Mouse (Mus musculus) heart, embryonic 10.5 days (tissue): ENCODE data around the gene Doc2g. TPM values are rescaled to one million over a fixed set of nuclear protein-coding genes. Genes with fewer than 3 reads are reported as not detected.

Experiments used
- DNase-seq: peaks from one replicate; pipeline ENCODE4 v3.0.0-alpha.2; 2017; ENCODE audit warnings: low spot score
- H3K27ac ChIP-seq: fragments of 300-500 bp; sonication (generic); 2 replicates; pipeline ENCODE4 v1.5.1; 2016; ENCODE audit warnings: mild to moderate bottlenecking
- H3K27me3 ChIP-seq: fragments of 300-500 bp; sonication (generic); 2 replicates; pipeline ENCODE4 v1.6.1; 2016; ENCODE audit warnings: mild to moderate bottlenecking; ENCODE audit not compliant: poor library complexity, insufficient read depth, severe bottlenecking
- H3K36me3 ChIP-seq: fragments of 300-500 bp; sonication (generic); 2 replicates; pipeline ENCODE4 v1.6.1; 2016; ENCODE audit warnings: mild to moderate bottlenecking, moderate library complexity
- H3K4me1 ChIP-seq: fragments of 300-500 bp; sonication (generic); 2 replicates; pipeline ENCODE4 v1.6.1; 2016; ENCODE audit warnings: mild to moderate bottlenecking
- H3K4me3 ChIP-seq: fragments of 300-500 bp; sonication (generic); 2 replicates; pipeline ENCODE4 v1.5.1; 2016; ENCODE audit warnings: mild to moderate bottlenecking, moderate library complexity
- H3K9me3 ChIP-seq: fragments of 300-500 bp; sonication (generic); 2 replicates; pipeline ENCODE4 v1.6.1; 2016; ENCODE audit warnings: mild to moderate bottlenecking, moderate library complexity
- WGBS: fragments of 180-500 bp; shearing (Covaris S2); methylation state at CpG from one replicate; pipeline ENCODE4 v1.1.7; 2016; 5-methylcytosine and 5-hydroxymethylcytosine counted together
- polyA plus RNA-seq: library from polyadenylated mRNA; unstranded; fragments of >200 nt; fragmentation: Nextera tagmentation; extraction: Ambion mirVana; gene quantifications from 2 replicates; pipeline ENCODE4 v1.2.1, GENCODE M21; 2016

The Doc2g gene
- polyA plus RNA-seq, 1 experiment from 2014 or later = 32.4 TPM

- no peak for DNase-seq
- 67% methylated on average over 6 of the region's 6 CpGs for WGBS
- no peak overlapping the region for H3K4me3 ChIP-seq
- H3K27ac ChIP-seq = no peak overlapping the region
- H3K36me3 ChIP-seq = no peaks in the 10 kb centered on the region
- no peaks in the 10 kb centered on the region for H3K9me3 ChIP-seq
- 0 out of 2 replicates have a peak, but pooled peaks cover 13% of the 10 kb centered on the region for H3K27me3 ChIP-seq
- peaks cover 38% of the 10 kb centered on the region for H3K4me1 ChIP-seq
Measured at GRCm38 (mm10) chr19:3994932-3995331, 8.2 kb upstream of the Doc2g start.

GRCm38 (mm10) chr19:3995505-3995904 is 7.6 kb upstream of the Doc2g start:
- 0 out of 2 replicates have a peak, but pooled peaks cover 13% of the 10 kb centered on the region for H3K27me3 ChIP-seq
- no peaks in the 10 kb centered on the region for H3K9me3 ChIP-seq
- no peak overlapping the region for H3K4me3 ChIP-seq
- no peaks in the 10 kb centered on the region for H3K36me3 ChIP-seq
- WGBS = 95% methylated on average over 3 of the region's 3 CpGs
- H3K4me1 ChIP-seq = peaks cover 35% of the 10 kb centered on the region
- no peak for DNase-seq
- no peak overlapping the region for H3K27ac ChIP-seq

- DNase-seq = no peak
- WGBS = 64% methylated on average over 7 of the region's 7 CpGs
- Histone ChIP-seq H3K9me3 (no peaks in the 10 kb centered on the region), H3K36me3 (no peaks in the 10 kb centered on the region), H3K4me1 (peaks cover 33% of the 10 kb centered on the region), H3K27ac (no peak overlapping the region), H3K27me3 (0 out of 2 replicates have a peak, but pooled peaks cover 9% of the 10 kb centered on the region), H3K4me3 (no peak overlapping the region)
Measured at GRCm38 (mm10) chr19:3996106-3996505, 7.0 kb upstream of the Doc2g start.

GRCm38 (mm10) chr19:3996747-3997146 is 6.4 kb upstream of the Doc2g start:
- Histone ChIP-seq H3K36me3 (no peaks in the 10 kb centered on the region), H3K4me1 (peaks cover 37% of the 10 kb centered on the region), H3K27ac (no peak overlapping the region), H3K27me3 (0 out of 2 replicates have a peak, but pooled peaks cover 7% of the 10 kb centered on the region), H3K9me3 (no peaks in the 10 kb centered on the region), H3K4me3 (no peak overlapping the region)
- DNase-seq = no peak
- 77% methylated on average over 8 of the region's 8 CpGs for WGBS

GRCm38 (mm10) chr19:3997231-3997630 is 5.9 kb upstream of the Doc2g start:
- no peaks in the 10 kb centered on the region for H3K9me3 ChIP-seq
- 44% methylated on average over 8 of the region's 8 CpGs for WGBS

GRCm38 (mm10) chr19:3998335-3998734 is 4.8 kb upstream of the Doc2g start:
- WGBS = 76% methylated on average over 8 of the region's 8 CpGs
- 0 out of 2 replicates have a peak, but pooled peaks cover 7% of the 10 kb centered on the region for H3K27me3 ChIP-seq
- H3K9me3 ChIP-seq = no peaks in the 10 kb centered on the region
- no peak overlapping the region for H3K4me3 ChIP-seq
- H3K27ac ChIP-seq = no peak overlapping the region; the same call in 1 of the 2 replicates
- DNase-seq = no peak
- H3K36me3 ChIP-seq = no peaks in the 10 kb centered on the region
- H3K4me1 ChIP-seq = peaks cover 43% of the 10 kb centered on the region

More at GRCm38 (mm10) chr19:3997231-3997630, 5.9 kb upstream of the Doc2g start:
- H3K4me1 ChIP-seq = peaks cover 40% of the 10 kb centered on the region
- no peak overlapping the region for H3K27ac ChIP-seq
- 0 out of 2 replicates have a peak, but pooled peaks cover 7% of the 10 kb centered on the region for H3K27me3 ChIP-seq
- no peak overlapping the region for H3K4me3 ChIP-seq
- H3K36me3 ChIP-seq = no peaks in the 10 kb centered on the region
- DNase-seq = no peak

- peaks cover 6% of the 10 kb centered on the region for H3K36me3 ChIP-seq
- peak overlapping the region; percentile 97; the same call in 1 of the 2 replicates for H3K27ac ChIP-seq
- no peak for DNase-seq
- H3K9me3 ChIP-seq = no peaks in the 10 kb centered on the region
- H3K4me1 ChIP-seq = peaks cover 51% of the 10 kb centered on the region
- WGBS = 76% methylated on average over 9 of the region's 9 CpGs
- peak overlapping the region; percentile 82 for H3K4me3 ChIP-seq
- H3K27me3 ChIP-seq = 0 out of 2 replicates have a peak, but pooled peaks cover 7% of the 10 kb centered on the region
Measured at GRCm38 (mm10) chr19:3999121-3999730, 3.9 kb upstream of the Doc2g start.

- WGBS = under 1% methylated on average over 64 of the region's 64 CpGs
- Histone ChIP-seq H3K36me3 (peaks cover 17% of the 10 kb centered on the region), H3K27me3 (0 out of 2 replicates have a peak, but pooled peaks cover 7% of the 10 kb centered on the region), H3K4me3 (peak within 1 kb of the TSS; percentile 82), H3K27ac (peak within 1 kb of the TSS; percentile 97), H3K4me1 (peaks cover 62% of the 10 kb centered on the region), H3K9me3 (no peaks in the 10 kb centered on the region)
- peak; percentile 99 for DNase-seq
Measured at GRCm38 (mm10) chr19:4000119-4000900, 2.8 kb upstream of the Doc2g start, which contains the start of the genes Nudt8 and Gm49405. TSS of gene Nudt8 (plus strand) at chr19:4000580. TSS of gene Gm49405 (plus strand) at chr19:4000626.

GRCm38 (mm10) chr19:4000949-4001525 is 2.1 kb upstream of the Doc2g start:
- H3K27ac ChIP-seq = peak overlapping the region; percentile 97
- H3K9me3 ChIP-seq = no peaks in the 10 kb centered on the region
- WGBS = 19% methylated on average over 17 of the region's 17 CpGs
- no peak for DNase-seq
- H3K4me3 ChIP-seq = peak overlapping the region; percentile 82
- H3K27me3 ChIP-seq = 0 out of 2 replicates have a peak, but pooled peaks cover 7% of the 10 kb centered on the region
- peaks cover 64% of the 10 kb centered on the region for H3K4me1 ChIP-seq
- peaks cover 23% of the 10 kb centered on the region for H3K36me3 ChIP-seq

GRCm38 (mm10) chr19:4001752-4002151 is 1.4 kb upstream of the Doc2g start:
- peaks cover 30% of the 10 kb centered on the region for H3K36me3 ChIP-seq
- peak overlapping the region; percentile 97 for H3K27ac ChIP-seq
- H3K27me3 ChIP-seq = 0 out of 2 replicates have a peak, but pooled peaks cover 7% of the 10 kb centered on the region
- peak overlapping the region; percentile 82 for H3K4me3 ChIP-seq
- H3K9me3 ChIP-seq = no peaks in the 10 kb centered on the region
- DNase-seq = no peak
- peaks cover 63% of the 10 kb centered on the region for H3K4me1 ChIP-seq
- WGBS = 71% methylated on average over 5 of the region's 5 CpGs

GRCm38 (mm10) chr19:4003641-4004040 is 528 bp downstream of the Doc2g start:
- no peaks in the 10 kb centered on the region for H3K9me3 ChIP-seq
- no peak for DNase-seq
- H3K4me1 ChIP-seq = peaks cover 53% of the 10 kb centered on the region
- peak overlapping the region; percentile 30 for H3K4me3 ChIP-seq
- 70% methylated on average over 12 of the region's 12 CpGs for WGBS
- H3K27me3 ChIP-seq = 0 out of 2 replicates have a peak, but pooled peaks cover 7% of the 10 kb centered on the region
- peaks cover 49% of the 10 kb centered on the region for H3K36me3 ChIP-seq
- peak overlapping the region; percentile 97 for H3K27ac ChIP-seq

- H3K9me3 ChIP-seq = no peaks in the 10 kb centered on the region
- H3K27ac ChIP-seq = peak overlapping the region; percentile 97
- H3K36me3 ChIP-seq = peaks cover 56% of the 10 kb centered on the region
- 82% methylated on average over 15 of the region's 15 CpGs for WGBS
- peaks cover 51% of the 10 kb centered on the region for H3K4me1 ChIP-seq
- H3K27me3 ChIP-seq = 0 out of 2 replicates have a peak, but pooled peaks cover 2% of the 10 kb centered on the region
- H3K4me3 ChIP-seq = peak overlapping the region; percentile 30; the same call in 1 of the 2 replicates
- no peak for DNase-seq
Measured at GRCm38 (mm10) chr19:4004331-4004730, 1.2 kb downstream of the Doc2g start.
